Mouse (Mus musculus): ENCODE results near the gene Nme8.

Gene Nme8

GRCm38 (mm10) chr13:19643519-19643918 is 54.1 kb downstream of the Nme8 start:
- no peak for DNase-seq (ENCODE audit: extremely low spot score, low spot score)

- DNase-seq (ENCODE audit: extremely low spot score, low spot score), result no peak
Measured at GRCm38 (mm10) chr13:19640203-19640851, 57.3 kb downstream of the Nme8 start.

GRCm38 (mm10) chr13:19636131-19636530 is 61.5 kb downstream of the Nme8 start:
- no peak for DNase-seq (ENCODE audit: extremely low spot score, low spot score)

GRCm38 (mm10) chr13:19630768-19631709 is 66.6 kb downstream of the Nme8 start:
- DNase-seq (ENCODE audit: extremely low spot score, low spot score), result no peak

GRCm38 (mm10) chr13:19626473-19626872 is 71.1 kb downstream of the Nme8 start:
- no peak for DNase-seq (ENCODE audit: extremely low spot score, low spot score)

GRCm38 (mm10) chr13:19624632-19625320 is 72.8 kb downstream of the Nme8 start:
- DNase-seq (ENCODE audit: extremely low spot score, low spot score), result no peak

GRCm38 (mm10) chr13:19623228-19623905 is 74.2 kb downstream of the Nme8 start:
- DNase-seq (ENCODE audit: extremely low spot score, low spot score), result no peak

GRCm38 (mm10) chr13:19622573-19623227 is 74.9 kb downstream of the Nme8 start, which contains the start of gene Sfrp4:
TSS of gene Sfrp4 (plus strand) at chr13:19623104.
- DNase-seq (ENCODE audit: extremely low spot score, low spot score), result peak; percentile 59

GRCm38 (mm10) chr13:19619216-19619927 is 78.2 kb downstream of the Nme8 start, which contains the start of gene Epdr1:
TSS of gene Epdr1 (minus strand) at chr13:19619927.
- peak; percentile 85 for DNase-seq (ENCODE audit: extremely low spot score, low spot score)

GRCm38 (mm10) chr13:19618841-19619215 is 78.8 kb downstream of the Nme8 start:
- DNase-seq (ENCODE audit: extremely low spot score, low spot score), result no peak

GRCm38 (mm10) chr13:19618081-19618480 is 79.5 kb downstream of the Nme8 start:
- DNase-seq (ENCODE audit: extremely low spot score, low spot score), result no peak

GRCm38 (mm10) chr13:19614311-19614710 is 83.3 kb downstream of the Nme8 start:
- no peak for DNase-seq (ENCODE audit: extremely low spot score, low spot score)

- DNase-seq (ENCODE audit: extremely low spot score, low spot score), result no peak
Measured at GRCm38 (mm10) chr13:19613426-19613825, 84.2 kb downstream of the Nme8 start.

GRCm38 (mm10) chr13:19612963-19613362 is 84.6 kb downstream of the Nme8 start:
- no peak for DNase-seq (ENCODE audit: extremely low spot score, low spot score)

GRCm38 (mm10) chr13:19612348-19612747 is 85.2 kb downstream of the Nme8 start:
- DNase-seq (ENCODE audit: extremely low spot score, low spot score), result no peak

GRCm38 (mm10) chr13:19608120-19608519 is 89.5 kb downstream of the Nme8 start:
- DNase-seq (ENCODE audit: extremely low spot score, low spot score), result no peak

- no peak for DNase-seq (ENCODE audit: extremely low spot score, low spot score)
Measured at GRCm38 (mm10) chr13:19604916-19605315, 92.7 kb downstream of the Nme8 start.

- no peak for DNase-seq (ENCODE audit: extremely low spot score, low spot score)
Measured at GRCm38 (mm10) chr13:19603719-19604118, 93.9 kb downstream of the Nme8 start.

- DNase-seq (ENCODE audit: extremely low spot score, low spot score), result no peak
Measured at GRCm38 (mm10) chr13:19602531-19602930, 95.1 kb downstream of the Nme8 start.

GRCm38 (mm10) chr13:19599242-19599641 is 98.4 kb downstream of the Nme8 start:
- DNase-seq (ENCODE audit: extremely low spot score, low spot score), result no peak

Measured in neural tube, embryonic 10.5 days (tissue).